Mouse (Mus musculus) myocyte (in vitro differentiated cells): ENCODE measurements around the gene Otx2. TPM values are rescaled to one million over a fixed set of nuclear protein-coding genes. Genes with fewer than 3 reads are reported as not detected.

Experiments
- H3K27me3 ChIP-seq: one replicate; pipeline ENCODE4 v1.6.1; 2011; ENCODE audit not compliant: control insufficient read depth, insufficient read depth, insufficient read length
- H3K36me3 ChIP-seq: one replicate; pipeline ENCODE4 v1.6.1; 2011; ENCODE audit not compliant: control insufficient read depth, insufficient read depth
- H3K4me2 ChIP-seq: one replicate; pipeline ENCODE4 v1.6.1; 2011; ENCODE audit warnings: low read depth, control low read depth
- H3K4me3 ChIP-seq: one replicate; pipeline ENCODE4 v1.5.1; 2011; ENCODE audit warnings: mild to moderate bottlenecking, control low read depth, moderate library complexity
- H3K79me2 ChIP-seq: one replicate; pipeline ENCODE4 v1.6.1; 2011; ENCODE audit not compliant: control insufficient read depth, insufficient read depth
- H3ac ChIP-seq: one replicate; pipeline ENCODE4 v1.6.1; 2011; ENCODE audit not compliant: control insufficient read depth, insufficient read length
- CEBPB ChIP-seq: IDR thresholded peaks from 2 replicates; pipeline ENCODE4 v1.6.1; 2011; ENCODE audit warnings: mild to moderate bottlenecking, moderate library complexity; ENCODE audit not compliant: poor library complexity, insufficient read depth, severe bottlenecking
- E2F4 ChIP-seq: IDR thresholded peaks from one replicate; pipeline ENCODE4 v1.6.1; 2011; ENCODE audit warnings: mild to moderate bottlenecking, control low read depth, moderate library complexity; ENCODE audit not compliant: insufficient read depth
- MAX ChIP-seq: IDR thresholded peaks from one replicate; pipeline ENCODE4 v1.6.1; 2011; ENCODE audit warnings: low read depth, mild to moderate bottlenecking, control low read depth
- MYOD1 ChIP-seq, 3 experiments: IDR thresholded peaks; one replicate each; pipeline ENCODE4 v1.6.1; 2011; ENCODE audit warnings: control low read depth in 2 of 3, low read depth in 2 of 3, mild to moderate bottlenecking in 2 of 3, moderate library complexity in 1 of 3; ENCODE audit not compliant: insufficient read length in 2 of 3, control insufficient read depth in 1 of 3
- MYOG ChIP-seq, 3 experiments: IDR thresholded peaks; one replicate each; pipeline ENCODE4 v1.6.1; 2011; ENCODE audit warnings: control low read depth in 2 of 3, low read depth in 2 of 3, mild to moderate bottlenecking in 2 of 3; ENCODE audit not compliant: insufficient read length in 2 of 3, control insufficient read depth in 1 of 3, insufficient read depth in 1 of 3
- POLR2A ChIP-seq: IDR thresholded peaks from one replicate; pipeline ENCODE4 v1.6.1; 2011; ENCODE audit warnings: low read depth, mild to moderate bottlenecking, control low read depth, moderate library complexity; ENCODE audit not compliant: insufficient read length
- POLR2AphosphoS2 ChIP-seq: IDR thresholded peaks from one replicate; pipeline ENCODE4 v1.6.1; 2011; ENCODE audit warnings: low read depth, control low read depth; ENCODE audit not compliant: insufficient read length
- REST ChIP-seq: IDR thresholded peaks from one replicate; pipeline ENCODE4 v1.6.1; 2011; ENCODE audit warnings: mild to moderate bottlenecking, control low read depth, moderate library complexity; ENCODE audit not compliant: insufficient read depth, insufficient read length
- SRF ChIP-seq: IDR thresholded peaks from one replicate; pipeline ENCODE4 v1.6.1; 2011; ENCODE audit warnings: low read depth; ENCODE audit not compliant: control insufficient read depth, insufficient read length
- TCF12 ChIP-seq: IDR thresholded peaks from one replicate; pipeline ENCODE4 v1.6.1; 2011; ENCODE audit warnings: mild to moderate bottlenecking, control low read depth; ENCODE audit not compliant: poor library complexity, insufficient read depth, severe bottlenecking
- TCF3 ChIP-seq: IDR thresholded peaks from one replicate; pipeline ENCODE4 v1.6.1; 2011; ENCODE audit warnings: low read depth, control low read depth; ENCODE audit not compliant: insufficient read length
- USF1 ChIP-seq: IDR thresholded peaks from one replicate; pipeline ENCODE4 v1.6.1; 2011; ENCODE audit warnings: low read depth, mild to moderate bottlenecking, control low read depth, moderate library complexity
- polyA plus RNA-seq: library from polyadenylated mRNA; unstranded; fragments of >200 nt; fragmentation: generic; extraction: Trizol; gene quantifications from one replicate; pipeline ENCODE4 v1.2.1, GENCODE M21; 2012; ENCODE audit warnings: missing spikeins

Otx2 gene
- polyA plus RNA-seq, 1 experiment = not detected

DNA sequence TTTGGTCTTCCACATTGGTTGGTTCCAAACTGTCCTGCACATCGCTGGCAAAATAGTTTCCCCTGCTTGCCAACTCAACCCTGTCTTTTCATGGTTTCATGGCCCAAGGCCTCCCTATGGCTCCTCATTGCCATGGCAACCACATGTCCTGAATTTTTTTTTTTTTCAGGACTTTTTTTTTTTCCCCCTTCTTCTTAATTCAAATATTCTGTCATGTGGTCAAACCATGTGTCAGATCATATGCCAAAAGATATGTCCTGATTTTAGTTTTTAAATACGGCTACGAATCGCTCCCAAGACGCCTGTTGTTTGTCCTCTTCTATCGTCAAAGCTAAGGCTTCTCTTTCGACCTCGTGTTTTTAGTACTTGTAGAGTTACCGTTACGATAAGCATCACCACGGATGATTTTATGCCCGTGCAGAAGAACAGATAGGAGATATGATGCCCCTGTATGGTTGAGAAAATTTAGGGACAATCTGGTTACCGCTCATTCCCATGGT is 37.3 kb upstream of the Otx2 start:
- H3K79me2 ChIP-seq = no peaks in the 10 kb centered on the region
- no peak overlapping the region for H3K4me2 ChIP-seq
- no peaks in the 10 kb centered on the region for H3K36me3 ChIP-seq
- TF ChIP-seq E2F4 = no peak
- H3ac ChIP-seq = no peak overlapping the region
- peaks cover 9% of the 10 kb centered on the region for H3K27me3 ChIP-seq
- no peak overlapping the region for H3K4me3 ChIP-seq

DNA sequence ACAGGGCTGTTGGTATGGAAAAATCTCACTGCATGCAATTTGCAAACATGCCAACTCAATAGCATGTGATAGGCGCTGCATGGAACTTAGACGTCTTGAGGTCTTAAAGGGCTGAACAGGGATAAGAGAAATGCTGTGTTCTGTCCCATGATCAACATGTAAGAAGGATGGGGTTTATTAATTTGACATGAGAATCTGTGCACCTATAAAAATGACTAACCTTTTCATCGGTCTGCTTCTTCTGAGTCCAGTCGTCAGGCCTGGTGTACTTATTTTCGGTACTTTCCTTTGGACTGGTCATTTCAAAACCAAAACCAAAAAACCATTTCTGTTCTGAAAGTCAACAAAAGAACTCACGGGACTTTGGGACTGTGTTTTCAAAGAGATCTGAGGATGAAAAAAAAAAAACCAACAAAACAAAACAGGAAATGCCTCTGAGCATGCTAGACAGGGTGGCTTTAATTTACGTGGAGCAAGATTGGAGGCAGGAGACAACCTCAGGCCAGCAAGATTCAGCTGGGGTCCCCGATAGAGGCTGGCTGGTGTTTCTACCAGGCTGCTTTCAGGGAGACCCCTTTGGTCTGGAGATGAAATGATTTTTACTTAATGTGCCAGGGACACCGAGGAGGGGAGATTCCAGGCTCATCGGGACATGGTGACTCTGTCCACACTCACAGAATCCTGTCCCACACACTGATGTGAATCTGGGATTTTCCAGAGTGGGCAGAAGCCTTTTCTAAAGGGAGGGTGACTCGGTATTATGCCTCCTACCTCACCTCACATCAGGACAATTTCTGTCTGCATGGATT is 36.6 kb upstream of the Otx2 start:
- Histone ChIP-seq H3K4me2 (no peak overlapping the region), H3K4me3 (no peak overlapping the region), H3K27me3 (peaks cover 9% of the 10 kb centered on the region), H3K79me2 (no peaks in the 10 kb centered on the region), H3ac (no peak overlapping the region), H3K36me3 (no peaks in the 10 kb centered on the region)
- no peak for TF ChIP-seq TCF3
- TF ChIP-seq SRF = no peak
- no peak for TF ChIP-seq MAX
- TF ChIP-seq CEBPB = no peak
- TF ChIP-seq REST = no peak
- no peak for TF ChIP-seq E2F4
- no peak for TF ChIP-seq MYOD1 (IDR thresholded peaks at IDR 0.05; ENCODE audit: control insufficient read depth in 1 of 3, insufficient read length in 2 of 3, low read depth in 2 of 3)
- TF ChIP-seq TCF12 = no peak
- TF ChIP-seq POLR2A = no peak
- no peak for TF ChIP-seq MYOG (IDR thresholded peaks at IDR 0.05; ENCODE audit: control insufficient read depth in 1 of 3, insufficient read depth in 1 of 3, insufficient read length in 2 of 3, low read depth in 2 of 3)
- no peak for TF ChIP-seq USF1
- TF ChIP-seq POLR2AphosphoS2 = no peak

DNA sequence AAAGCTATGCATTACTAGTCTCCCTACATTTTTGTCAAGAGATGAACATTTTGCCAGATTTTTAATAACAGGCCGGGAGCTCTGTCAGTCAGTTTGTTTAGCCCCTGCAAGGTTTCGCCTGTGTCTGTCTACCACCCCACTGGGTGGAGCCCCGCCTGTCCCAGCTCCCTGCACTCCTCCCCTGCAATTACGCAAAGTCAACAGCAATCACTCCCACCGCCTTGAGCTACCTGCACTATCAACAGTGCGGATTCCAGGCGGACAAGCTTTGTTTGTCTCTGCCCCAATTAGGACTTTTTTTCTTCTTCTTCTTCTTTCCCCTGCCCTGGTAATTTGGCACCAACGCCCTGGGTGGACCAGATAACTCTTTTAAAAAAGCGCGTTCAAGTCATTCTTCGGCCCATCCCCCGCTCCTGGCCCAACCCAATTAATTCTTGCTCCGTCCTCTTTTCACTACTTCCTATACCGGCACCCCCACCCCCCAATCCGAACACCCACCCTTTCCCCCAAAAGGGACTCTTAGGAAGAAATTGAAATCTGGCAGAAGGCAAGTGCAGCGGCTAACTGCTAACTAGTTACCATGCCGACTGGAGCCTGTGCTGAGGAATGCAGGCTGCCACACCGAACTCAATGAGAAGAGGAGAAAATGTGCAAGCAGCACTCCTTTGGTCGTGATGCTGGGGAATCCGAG is 35.9 kb upstream of the Otx2 start:
- Histone ChIP-seq H3K27me3 (peaks cover 9% of the 10 kb centered on the region), H3ac (no peak overlapping the region), H3K4me2 (no peak overlapping the region), H3K4me3 (no peak overlapping the region), H3K36me3 (no peaks in the 10 kb centered on the region), H3K79me2 (no peaks in the 10 kb centered on the region)
- no peak for TF ChIP-seq TCF12
- TF ChIP-seq SRF = no peak
- TF ChIP-seq USF1 = no peak
- TF ChIP-seq MYOD1 (IDR thresholded peaks at IDR 0.05; ENCODE audit: control insufficient read depth in 1 of 3, insufficient read length in 2 of 3, low read depth in 2 of 3) = no peak
- TF ChIP-seq REST = no peak
- no peak for TF ChIP-seq POLR2A

DNA sequence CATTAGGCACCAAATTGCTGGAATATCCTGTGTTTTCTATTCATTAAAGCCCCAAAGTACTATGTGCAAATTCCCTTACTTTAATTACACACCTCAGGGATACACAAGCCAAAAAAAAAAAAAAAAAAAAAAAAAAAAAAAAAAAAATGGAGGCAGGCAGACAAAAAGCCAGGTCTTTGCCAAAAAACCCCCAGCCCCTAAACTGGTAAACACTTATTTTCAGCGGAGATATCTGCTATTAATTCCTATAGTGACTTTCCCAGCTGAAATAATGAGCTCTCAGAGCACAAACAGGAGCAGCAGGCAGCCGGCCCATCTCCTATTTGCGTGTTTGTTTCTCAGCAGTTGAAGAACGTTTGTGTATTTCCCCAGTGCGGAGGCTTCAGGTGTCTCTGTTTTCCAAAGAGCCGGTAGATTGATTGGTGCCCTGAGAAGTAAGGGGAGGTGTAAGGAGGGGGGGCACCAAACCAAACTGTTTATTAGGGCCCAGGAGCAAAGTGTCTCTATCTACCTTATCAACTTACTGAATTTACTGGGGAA is 34.3 kb upstream of the Otx2 start:
- no peak overlapping the region for H3ac ChIP-seq
- no peak overlapping the region for H3K4me3 ChIP-seq
- no peak for TF ChIP-seq TCF3
- no peak for TF ChIP-seq POLR2AphosphoS2
- TF ChIP-seq TCF12 = no peak
- no peak for TF ChIP-seq REST
- no peak for TF ChIP-seq MYOG (IDR thresholded peaks at IDR 0.05; ENCODE audit: control insufficient read depth in 1 of 3, insufficient read depth in 1 of 3, insufficient read length in 2 of 3, low read depth in 2 of 3)
- no peak for TF ChIP-seq MYOD1 (IDR thresholded peaks at IDR 0.05; ENCODE audit: control insufficient read depth in 1 of 3, insufficient read length in 2 of 3, low read depth in 2 of 3)
- no peak for TF ChIP-seq MAX
- no peak for TF ChIP-seq USF1
- TF ChIP-seq E2F4 = no peak
- TF ChIP-seq SRF = no peak
- TF ChIP-seq CEBPB = no peak
- TF ChIP-seq POLR2A = no peak
- H3K27me3 ChIP-seq = peaks cover 9% of the 10 kb centered on the region
- H3K36me3 ChIP-seq = no peaks in the 10 kb centered on the region
- H3K4me2 ChIP-seq = no peak overlapping the region
- no peaks in the 10 kb centered on the region for H3K79me2 ChIP-seq

DNA sequence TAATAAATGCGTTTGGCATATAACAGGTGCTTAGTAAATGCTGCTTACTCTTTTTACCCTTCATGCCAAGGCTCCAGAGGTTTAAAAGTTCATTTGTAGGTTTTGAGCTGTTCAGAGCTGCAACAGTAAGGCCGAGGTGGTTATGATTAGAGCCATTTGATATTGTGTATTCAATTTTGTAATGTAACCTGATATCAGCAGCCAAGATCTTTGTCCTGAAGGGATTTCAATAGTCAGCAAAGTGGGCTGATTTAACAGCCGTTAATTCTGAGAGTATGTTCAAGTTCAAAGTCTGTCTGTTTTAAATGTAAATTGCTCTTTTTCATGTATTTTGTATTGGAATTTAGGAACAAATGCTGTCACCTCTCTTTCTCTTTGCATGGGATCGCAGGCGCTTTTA is 33.8 kb upstream of the Otx2 start:
- peaks cover 9% of the 10 kb centered on the region for H3K27me3 ChIP-seq
- TF ChIP-seq CEBPB (no peak), TCF12 (no peak), POLR2A (no peak), MYOD1 (IDR thresholded peaks at IDR 0.05; ENCODE audit: control insufficient read depth in 1 of 3, insufficient read length in 2 of 3, low read depth in 2 of 3) (no peak), E2F4 (no peak)
- H3K4me3 ChIP-seq = no peak overlapping the region
- no peak overlapping the region for H3K4me2 ChIP-seq
- no peak overlapping the region for H3ac ChIP-seq
- no peaks in the 10 kb centered on the region for H3K36me3 ChIP-seq
- no peaks in the 10 kb centered on the region for H3K79me2 ChIP-seq
